Comparison of ENCODE assay signal across 9 mouse cellular contexts in the genomic region with DNA sequence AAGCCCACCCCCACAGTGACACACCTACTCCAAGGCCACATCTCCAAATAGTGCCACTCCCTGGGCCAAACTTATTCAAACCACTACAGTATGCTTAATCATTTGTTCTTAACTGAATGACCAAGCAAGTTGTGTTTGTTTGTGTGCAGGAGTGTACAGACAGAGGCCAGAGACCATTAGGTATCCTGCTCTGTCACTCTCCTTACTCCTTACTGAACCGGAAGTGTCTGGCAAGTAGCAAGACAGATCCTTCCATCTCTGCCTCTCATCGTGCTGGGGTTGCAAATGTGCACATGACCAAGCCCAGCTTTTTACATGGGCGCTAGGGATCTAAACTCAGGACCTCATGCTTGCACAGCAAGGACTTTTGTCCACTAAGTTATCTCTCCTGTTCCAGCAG. TPM values are rescaled to one million over a fixed set of nuclear protein-coding genes. Genes with fewer than 3 reads are reported as not detected.
DNase-seq lines count a peak whose midpoint lies in the region; ATAC-seq and TF ChIP-seq lines count a peak whose summit lies in the region.
"Had no signal": no experiment of that assay in that cellular context is flagged by ENCODE, and none has a peak within 500 bp of the region (broad histone marks: within the 10 kb centered on the region; RNA-seq: fewer than 3 reads in every experiment).

No protein-coding gene starts in this region.

- TF ChIP-seq CTCF in intestine, postnatal 0 days (IDR thresholded peaks at IDR 0.05; ENCODE audit: low read depth) = no peak

- no peak overlapping the region for H3K4me2 ChIP-seq in heart, embryonic 15.5 days
- no peak overlapping the region for H3K4me2 ChIP-seq in heart, embryonic 12.5 days
- H3K4me2 ChIP-seq in intestine, postnatal 0 days (replicated peaks; ENCODE audit: low read depth) = 0 out of 2 replicates have a peak overlapping the region, but pooled peaks have one; percentile 9

- H3K4me1 ChIP-seq in heart, embryonic 15.5 days (replicated peaks) = peaks cover 14% of the 10 kb centered on the region
- peaks cover 12% of the 10 kb centered on the region for H3K4me1 ChIP-seq in heart, embryonic 12.5 days (replicated peaks)
- peaks cover 3% of the 10 kb centered on the region; the same call in 1 of the 2 replicates for H3K4me1 ChIP-seq in intestine, postnatal 0 days (replicated peaks; ENCODE audit: control insufficient read depth, insufficient read depth, low read length)

- no peak overlapping the region for H3K9ac ChIP-seq in heart, embryonic 15.5 days
- no peak overlapping the region for H3K9ac ChIP-seq in heart, embryonic 12.5 days
- no peak overlapping the region for H3K9ac ChIP-seq in intestine, postnatal 0 days (ENCODE audit: low read depth, low read length)

- H3K36me3 ChIP-seq in heart, embryonic 15.5 days = no peaks in the 10 kb centered on the region; the same call in 1 of the 2 replicates
- H3K36me3 ChIP-seq in heart, embryonic 12.5 days = peaks cover 5% of the 10 kb centered on the region; the same call in 1 of the 2 replicates
- H3K36me3 ChIP-seq in intestine, postnatal 0 days (ENCODE audit: control insufficient read depth, insufficient read depth) = no peaks in the 10 kb centered on the region; the same call in 1 of the 2 replicates

- peak; percentile 37 for DNase-seq in 3134 (ENCODE audit: extremely low read depth, insufficient read length, low spot score)
- DNase-seq in MN1 (ENCODE audit: low spot score) = peak; percentile 51
- no peak for DNase-seq in ovary, postnatal 14 days (ENCODE audit: low spot score)
- DNase-seq in urinary bladder, postnatal 36 days (ENCODE audit: low spot score in 2 of 2) = no peak
- DNase-seq in kidney, postnatal 10 days = no peak
- DNase-seq: thymus, postnatal 25 days had no signal

- no peak overlapping the region for H3K4me3 ChIP-seq in heart, embryonic 15.5 days
- H3K4me3 ChIP-seq in heart, embryonic 12.5 days = no peak overlapping the region
- no peak overlapping the region for H3K4me3 ChIP-seq in intestine, postnatal 0 days (ENCODE audit: low read depth, low read length)

- no peak for ATAC-seq in heart, embryonic 15.5 days (replicated peaks; ENCODE audit: insufficient number of reproducible peaks, insufficient read depth, low FRiP score, low read depth)
- ATAC-seq in heart, embryonic 12.5 days (ENCODE audit: insufficient number of reproducible peaks, low FRiP score) = no peak
- ATAC-seq in intestine, postnatal 0 days = no peak

- H3K9me3 ChIP-seq in heart, embryonic 15.5 days (replicated peaks) = no peaks in the 10 kb centered on the region
- H3K9me3 ChIP-seq in heart, embryonic 12.5 days (replicated peaks) = no peaks in the 10 kb centered on the region
- no peaks in the 10 kb centered on the region for H3K9me3 ChIP-seq in intestine, postnatal 0 days (ENCODE audit: control insufficient read depth)

- 64% methylated on average over 3 of the region's 3 CpGs for WGBS in heart, embryonic 15.5 days
- 67% methylated on average over 3 of the region's 3 CpGs for WGBS in heart, embryonic 12.5 days
- 51% methylated on average over 3 of the region's 3 CpGs for WGBS in intestine, postnatal 0 days

- H3K27ac ChIP-seq in heart, embryonic 15.5 days = peak overlapping the region; percentile 97
- no peak overlapping the region for H3K27ac ChIP-seq in heart, embryonic 12.5 days (ENCODE audit: poor library complexity, severe bottlenecking)
- H3K27ac ChIP-seq in intestine, postnatal 0 days (ENCODE audit: low read depth, low read length) = no peak overlapping the region

- H3K27me3 ChIP-seq in heart, embryonic 15.5 days = no peaks in the 10 kb centered on the region
- no peaks in the 10 kb centered on the region for H3K27me3 ChIP-seq in heart, embryonic 12.5 days (replicated peaks)
- no peaks in the 10 kb centered on the region for H3K27me3 ChIP-seq in intestine, postnatal 0 days (replicated peaks; ENCODE audit: control insufficient read depth, insufficient read depth, low read length)

RNA-seq across cellular contexts. Expression of a gene that starts 1.1 kb away (rescaled TPM):
- polyA plus RNA-seq in heart, embryonic 15.5 days (2015; fragmentation: Nextera tagmentation; extraction: Ambion mirVana) = 79.7 and 92.9 TPM in 2 replicates
- polyA plus RNA-seq in heart, embryonic 12.5 days (2016; fragmentation: Nextera tagmentation; extraction: Ambion mirVana) = 60.1 and 65.4 TPM in 2 replicates
- polyA plus RNA-seq in intestine, postnatal 0 days (2015; fragmentation: Nextera tagmentation; extraction: Ambion mirVana) = 36.2 and 37.4 TPM in 2 replicates

Comparison
In these comparisons a context has a peak if more than half of its experiments do, and no peak if none do; other contexts are left out.
1. DNase-seq: peak in 3134 (single experiment) and MN1 (single experiment); none in ovary, postnatal 14 days (single experiment), urinary bladder, postnatal 36 days (0 of 2) and kidney, postnatal 10 days (single experiment).